In genomic region chr4:48683633-48684209, GRCm38 (mm10) we compare ENCODE assay signal across 9 mouse cellular contexts. TPM values are rescaled to one million over a fixed set of nuclear protein-coding genes. Genes with fewer than 3 reads are reported as not detected.
DNase-seq lines count a peak whose midpoint lies in the region; ATAC-seq and TF ChIP-seq lines count a peak whose summit lies in the region.
"Not testable (repeated sequence)": the region's sequence is repeated elsewhere in the genome, so short reads cannot be mapped to it uniquely, and the experiment has no call there.
"Had no signal": no experiment of that assay in that cellular context is flagged by ENCODE, and none has a peak within 500 bp of the region (broad histone marks: within the 10 kb centered on the region; RNA-seq: fewer than 3 reads in every experiment).

No protein-coding gene starts in this region.

- H3K9ac ChIP-seq in ES-Bruce4 (ENCODE audit: low read depth, poor library complexity, severe bottlenecking) = peak overlapping the region; percentile 54
- H3K9ac ChIP-seq in forebrain, embryonic 15.5 days (replicated peaks); liver, embryonic 11.5 days (ENCODE audit: low read depth, low read length): not testable (repeated sequence)

- H3K27me3 ChIP-seq in ES-Bruce4 (ENCODE audit: control insufficient read depth, insufficient read depth, low read length, poor library complexity, severe bottlenecking); cerebellum, adult 2 months (ENCODE audit: control insufficient read depth, insufficient read depth, low read length); forebrain, embryonic 15.5 days; hindbrain, embryonic 10.5 days (ENCODE audit: insufficient read depth, poor library complexity, severe bottlenecking); liver, embryonic 11.5 days (replicated peaks; ENCODE audit: control insufficient read depth, insufficient read depth, low read length): not testable (repeated sequence)

- not testable (repeated sequence) for H3K4me2 ChIP-seq in forebrain, embryonic 15.5 days (replicated peaks); liver, embryonic 11.5 days

- H3K9me3 ChIP-seq in ES-Bruce4 (replicated peaks; ENCODE audit: control insufficient read depth, insufficient read depth, low read length, poor library complexity, severe bottlenecking) = peaks cover 27% of the 10 kb centered on the region
- not testable (repeated sequence) for H3K9me3 ChIP-seq in forebrain, embryonic 15.5 days; hindbrain, embryonic 10.5 days; liver, embryonic 11.5 days (ENCODE audit: control insufficient read depth, low read length)

- 82% methylated on average over 17 of the region's 21 CpGs for WGBS in cerebellum, adult 2 months
- WGBS in forebrain, embryonic 15.5 days = 87% methylated on average over 18 of the region's 21 CpGs
- 96% methylated on average over 21 of the region's 21 CpGs for WGBS in hindbrain, embryonic 10.5 days
- 97% methylated on average over 14 of the region's 21 CpGs for WGBS in liver, embryonic 11.5 days

- not testable (repeated sequence) for H3K4me1 ChIP-seq in ES-Bruce4 (ENCODE audit: control insufficient read depth, insufficient read depth, low read length); cerebellum, adult 2 months (ENCODE audit: control insufficient read depth, insufficient read depth, low read length); forebrain, embryonic 15.5 days; hindbrain, embryonic 10.5 days (replicated peaks); liver, embryonic 11.5 days (replicated peaks; ENCODE audit: control insufficient read depth, insufficient read depth, low read length)

- H3K4me3 ChIP-seq in ES-Bruce4 (ENCODE audit: low read depth, low read length) = peak overlapping the region; percentile 67
- H3K4me3 ChIP-seq in cerebellum, adult 2 months (replicated peaks; ENCODE audit: insufficient read depth, low read depth, low read length) = peak overlapping the region; percentile 50
- H3K4me3 ChIP-seq in forebrain, embryonic 15.5 days; hindbrain, embryonic 10.5 days; liver, embryonic 11.5 days (ENCODE audit: low read depth, low read length): not testable (repeated sequence)

- peak overlapping the region; percentile 74 for H3K27ac ChIP-seq in ES-Bruce4 (ENCODE audit: insufficient read depth, low read length)
- H3K27ac ChIP-seq in cerebellum, adult 2 months (ENCODE audit: insufficient read depth, low read length); hindbrain, embryonic 10.5 days; liver, embryonic 11.5 days (ENCODE audit: low read depth, low read length): not testable (repeated sequence)
- 0 out of 2 replicates have a peak overlapping the region, but pooled peaks have one; percentile 11 for H3K27ac ChIP-seq in forebrain, embryonic 15.5 days (replicated peaks)

- TF ChIP-seq CTCF in ES-Bruce4 (IDR thresholded peaks at IDR 0.05; ENCODE audit: low read depth, low read length); cerebellum, adult 2 months (IDR thresholded peaks at IDR 0.05; ENCODE audit: borderline replicate concordance, insufficient read depth, low read depth, low read length): not testable (repeated sequence)

- not testable (repeated sequence) for TF ChIP-seq EP300 in ES-Bruce4 (IDR thresholded peaks at IDR 0.05; ENCODE audit: insufficient read depth, low read depth, low read length)

- not testable (repeated sequence) for ATAC-seq in forebrain, embryonic 15.5 days (replicated peaks); liver, embryonic 11.5 days (replicated peaks; ENCODE audit: low FRiP score)
- ATAC-seq in frontal cortex, adult (ENCODE audit: low TSS enrichment) = peak; percentile 46; the same call in 1 of the 2 replicates

- peak; percentile 76 for DNase-seq in MN1 (ENCODE audit: low spot score)
- DNase-seq in cerebellum, adult 2 months = not testable (repeated sequence)
- peak; percentile 2 for DNase-seq in hindbrain, embryonic 10.5 days (ENCODE audit: low spot score)
- DNase-seq in layer of hippocampus, adult 9-10 months (ENCODE audit: low spot score) = peak; percentile 29
- peak; percentile 22 for DNase-seq in liver, embryonic 11.5 days (ENCODE audit: low spot score)

- not testable (repeated sequence) for TF ChIP-seq POLR2A in ES-Bruce4 (IDR thresholded peaks at IDR 0.05; ENCODE audit: insufficient read depth, low read length); cerebellum, adult 2 months (IDR thresholded peaks at IDR 0.05; ENCODE audit: borderline replicate concordance, insufficient read depth, low read length)

- not testable (repeated sequence) for H3K36me3 ChIP-seq in ES-Bruce4 (ENCODE audit: control insufficient read depth, insufficient read depth, low read length, poor library complexity, severe bottlenecking); forebrain, embryonic 15.5 days; hindbrain, embryonic 10.5 days; liver, embryonic 11.5 days (ENCODE audit: control insufficient read depth, insufficient read depth, low read length)

RNA-seq across cellular contexts. Expression of gene Cavin4, which starts 20.4 kb away (rescaled TPM):
- polyA plus RNA-seq in ES-Bruce4 (2011; ENCODE audit: insufficient read depth, insufficient read length, low read depth, missing spikeins) = 4.1 and 4.7 TPM in 2 replicates
- 0.52 and 0.65 TPM in 2 replicates for polyA plus RNA-seq in cerebellum, adult 2 months (2012; rRNA removed)
- polyA plus RNA-seq in forebrain, embryonic 15.5 days (2015; fragmentation: Nextera tagmentation; extraction: Ambion mirVana) = 1.6 TPM in 2 replicates
- 0.93 and 1.7 TPM in 2 replicates for polyA plus RNA-seq in hindbrain, embryonic 10.5 days (2016; fragmentation: Nextera tagmentation; extraction: Ambion mirVana)
- 0.15 and 0.19 TPM in 2 replicates for polyA plus RNA-seq in liver, embryonic 11.5 days (2014; fragmentation: Nextera tagmentation; extraction: Ambion mirVana)
- polyA plus RNA-seq: activated CD4-positive, CD25-positive, alpha-beta regulatory T cell, adult 4 months had no signal
